Mouse (Mus musculus): ENCODE data around the gene Mfsd13b.

GRCm38 (mm10) chr7:120963126-120963525 lies 19.2 kb upstream of the Mfsd13b start:
- TF ChIP-seq CTCF (IDR thresholded peaks at IDR 0.05; ENCODE audit: low read depth) (no peak), EP300 (IDR thresholded peaks at IDR 0.05; ENCODE audit: low read depth) (no peak)

Measured in liver, embryonic 14.5 days (tissue).